Mouse (Mus musculus): ENCODE results near the gene Vmn2r67. TPM values are rescaled to one million over a fixed set of nuclear protein-coding genes. Genes with fewer than 3 reads are reported as not detected.

Vmn2r67 gene
- not detected in 2 replicates for polyA plus RNA-seq (2012; rRNA removed)

GRCm38 (mm10) chr7:85155898-85156297, at the start of gene Vmn2r67:
Gene Vmn2r67 (minus strand): TSS chr7:85155998.

Other genes starting within 250 kb of the Vmn2r67 start
- not detected in 2 replicates for gene Vmn2r65, start 191.9 kb downstream of the Vmn2r67 start, polyA plus RNA-seq (2012; rRNA removed)
- gene Vmn2r66, start 143.7 kb downstream of the Vmn2r67 start, polyA plus RNA-seq (2012; rRNA removed), result not detected in 2 replicates
- not detected in 2 replicates for gene Vmn2r68, start 81.8 kb upstream of the Vmn2r67 start, polyA plus RNA-seq (2012; rRNA removed)

All from central nervous system, embryonic 14 days (tissue).